Mouse (Mus musculus) kidney, adult 18-20 months (tissue): Measurements from ENCODE around the gene Tmcc3.

ENCODE experiments used
- DNase-seq: peaks from one replicate; pipeline ENCODE4 v3.0.0; 2021

Gene Tmcc3

DNA sequence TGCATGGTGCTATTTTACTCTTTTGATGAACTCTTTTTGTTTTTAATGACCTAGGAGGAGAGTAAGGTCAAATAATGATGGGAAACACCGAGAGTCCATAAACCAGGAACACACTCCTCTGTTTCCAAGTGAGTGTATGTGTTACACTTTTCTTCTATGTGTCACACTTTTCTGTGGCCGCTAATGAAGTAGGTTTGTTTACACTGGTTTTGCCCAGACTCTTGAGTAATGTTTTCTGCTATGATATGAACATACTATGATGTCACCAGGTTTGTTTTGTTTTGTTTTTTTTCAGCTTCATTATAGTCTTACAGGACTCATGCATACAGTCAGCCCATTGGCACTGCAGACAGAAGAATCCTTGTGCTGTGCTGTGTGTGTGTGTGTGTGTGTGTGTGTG, 243.6 kb downstream of the Tmcc3 start:
- DNase-seq: no peak

DNA sequence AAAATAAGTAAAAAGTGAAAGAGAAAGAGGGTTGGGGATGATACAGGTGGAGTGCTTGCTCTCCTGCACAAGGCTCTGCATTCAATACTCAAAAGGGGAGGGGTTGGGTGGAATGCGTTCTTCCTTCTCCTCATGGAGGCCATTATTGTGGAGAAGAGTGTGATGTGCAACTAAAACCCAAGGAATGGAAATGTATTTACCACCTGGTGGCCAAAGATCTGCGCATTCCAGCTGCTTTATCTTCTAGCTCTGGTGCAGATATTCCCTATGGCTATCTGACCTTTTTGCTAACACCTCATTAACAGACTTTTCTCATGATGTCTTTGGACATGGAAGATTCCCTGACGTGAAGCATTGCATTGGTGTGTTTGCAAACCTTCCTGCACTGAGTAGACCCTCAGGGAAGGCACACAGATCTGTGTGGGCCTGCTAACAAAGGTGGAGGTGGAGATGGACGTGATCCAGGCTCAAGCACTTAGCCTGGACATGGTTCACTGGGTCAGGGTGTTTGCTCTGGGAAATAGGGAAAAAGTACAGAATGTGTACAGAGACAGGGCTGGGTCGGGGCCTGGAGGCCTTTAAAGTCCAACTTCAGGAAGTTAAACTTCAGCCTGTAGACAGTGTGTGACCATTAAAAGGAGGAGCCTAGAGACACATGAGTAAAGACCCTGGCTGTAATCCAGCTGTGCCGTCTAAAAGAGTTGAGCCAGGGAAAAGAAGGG, 245.8 kb downstream of the Tmcc3 start:
- DNase-seq: peak; percentile 75

DNA sequence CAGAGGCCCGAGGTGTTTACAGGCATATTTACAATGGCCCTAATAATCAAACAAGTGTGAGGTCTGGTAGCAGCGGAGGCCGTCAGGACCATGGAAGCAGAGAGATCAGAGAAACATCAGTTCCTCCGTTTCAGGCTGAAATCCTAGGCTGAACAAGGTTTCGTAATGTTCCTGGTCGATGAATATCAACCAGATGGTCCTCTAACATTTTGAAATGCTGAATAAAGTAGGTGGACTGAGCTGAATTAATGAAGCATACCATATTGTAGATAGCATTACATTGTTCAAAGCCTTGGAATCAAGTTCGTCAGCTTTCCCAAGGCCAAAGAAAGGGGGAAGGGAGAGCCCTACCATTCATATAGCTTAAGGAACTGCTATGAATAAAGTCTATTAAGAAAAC, 247.1 kb downstream of the Tmcc3 start:
- DNase-seq: no peak

DNA sequence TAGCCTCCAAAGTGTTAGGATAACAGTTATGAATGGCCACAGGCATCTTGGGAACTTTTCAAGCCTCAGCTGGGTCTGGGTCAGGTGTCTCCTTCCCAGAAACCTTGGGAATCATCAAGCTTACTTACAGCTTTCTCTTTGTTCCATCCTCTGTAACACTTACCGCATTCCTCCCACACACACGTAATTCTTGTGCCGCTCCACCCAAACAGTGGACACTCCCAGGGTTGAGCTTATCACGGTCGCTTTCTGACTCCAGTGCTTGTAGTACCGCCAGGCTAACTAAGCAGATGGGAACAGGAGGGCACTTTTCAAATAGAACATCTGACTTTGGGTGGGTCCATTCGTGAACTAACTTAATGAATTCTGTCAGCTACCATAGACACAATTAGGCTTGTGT, 249.6 kb downstream of the Tmcc3 start:
- no peak for DNase-seq

DNA sequence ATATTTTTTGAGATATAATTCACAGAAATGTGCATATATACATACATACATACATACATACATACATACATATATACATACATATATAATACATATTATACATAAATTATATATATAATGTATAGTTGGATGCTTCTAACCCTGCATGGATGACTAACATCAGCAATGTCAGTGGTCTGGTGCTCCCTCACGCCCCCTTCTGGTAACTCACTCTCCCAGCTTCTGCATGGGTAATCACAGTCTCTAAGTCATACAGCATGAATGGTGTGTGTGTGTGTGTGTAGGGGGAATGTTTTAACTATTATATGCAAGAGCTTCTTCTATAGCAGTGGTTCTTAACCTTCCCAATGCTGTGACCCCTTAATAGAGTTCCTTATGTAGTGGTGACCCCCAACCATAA, 250.4 kb downstream of the Tmcc3 start:
- DNase-seq: no peak

DNA sequence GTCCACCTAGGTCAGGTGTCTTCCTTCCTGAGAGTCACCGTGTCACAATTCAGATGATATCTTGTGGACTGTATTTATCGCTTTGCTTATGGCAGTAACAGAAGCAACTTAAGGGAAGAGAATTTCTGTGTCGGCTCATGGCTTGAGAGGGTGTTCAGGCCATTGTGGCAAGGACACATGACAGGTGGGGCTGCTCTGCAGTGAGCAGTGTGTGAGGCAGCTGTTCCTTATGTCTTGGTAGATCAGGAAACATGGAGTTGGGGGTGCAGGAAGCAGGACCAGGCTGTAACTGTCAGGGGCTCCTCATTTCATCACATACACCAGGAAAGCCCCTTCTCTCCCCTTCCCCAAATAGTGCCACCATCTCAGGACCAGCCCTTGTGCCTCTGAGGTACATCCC, 251.2 kb downstream of the Tmcc3 start:
- no peak for DNase-seq

DNA sequence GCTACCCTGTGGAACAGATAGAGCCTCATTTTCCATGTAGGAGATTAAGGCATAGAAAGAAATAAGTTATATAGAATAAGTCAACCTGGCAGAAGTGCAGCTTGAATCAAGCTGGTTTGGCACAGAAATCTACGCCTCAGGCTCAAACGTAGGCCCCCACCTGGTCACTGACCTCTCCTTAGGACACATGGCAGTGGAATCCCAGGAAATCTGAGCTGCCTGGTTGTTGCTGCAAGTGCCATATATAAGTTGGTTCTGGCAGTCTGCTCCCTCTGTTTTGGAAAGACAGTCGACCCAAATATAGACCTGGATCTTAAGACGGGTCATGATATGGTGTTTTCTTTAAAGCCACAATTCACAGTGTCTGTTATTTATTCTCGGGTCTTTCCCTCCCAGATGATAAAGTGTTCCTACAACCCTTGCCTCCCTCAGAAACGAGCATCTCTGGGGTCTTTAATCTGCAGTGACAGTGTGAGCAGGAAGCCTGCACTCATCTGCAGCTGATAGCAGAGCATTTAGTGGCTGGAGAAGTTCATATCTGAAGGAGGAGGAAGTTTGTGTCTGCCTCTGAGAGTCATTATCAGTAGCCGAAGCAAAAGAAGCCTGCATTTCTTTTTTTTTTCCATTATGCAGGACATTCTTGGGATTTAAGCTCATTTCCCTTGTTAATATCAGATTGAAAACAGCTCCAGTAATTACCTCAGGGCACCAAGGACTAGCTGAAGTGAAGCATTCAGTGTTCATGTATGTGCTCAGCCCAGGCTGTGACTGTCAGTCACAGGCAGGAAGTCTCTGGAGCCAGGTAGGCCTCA, 253.9 kb downstream of the Tmcc3 start:
- no peak for DNase-seq

DNA sequence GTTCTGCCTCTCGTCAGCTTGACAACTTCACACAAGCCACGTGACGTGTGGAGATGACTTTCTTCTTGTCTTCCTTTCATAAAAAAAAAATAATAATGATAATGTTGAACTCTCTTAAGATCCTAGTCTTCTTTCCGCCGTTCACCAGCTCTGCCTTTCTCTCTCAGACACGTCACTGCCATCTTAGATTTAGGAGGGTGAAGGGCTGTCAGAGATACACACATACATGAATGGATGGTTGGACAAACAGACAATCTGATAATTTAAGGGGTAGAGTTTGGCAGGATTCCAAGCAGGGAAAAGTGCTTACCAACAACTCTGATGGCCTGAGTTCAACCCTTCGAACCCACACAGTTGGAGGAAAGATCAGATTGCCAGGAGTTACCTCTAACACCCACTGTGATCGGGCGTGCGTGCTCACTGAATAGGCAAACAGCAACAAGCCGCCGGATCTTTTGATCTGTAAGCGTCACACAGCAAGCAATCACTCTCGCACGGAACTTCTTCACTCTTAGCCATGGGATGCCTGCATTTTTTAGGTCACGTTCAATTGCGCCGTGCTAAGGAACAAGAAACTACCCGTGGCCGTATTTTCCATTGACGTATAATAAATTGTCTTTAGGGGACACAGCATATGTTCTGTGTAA, 254.6 kb downstream of the Tmcc3 start:
- no peak for DNase-seq

DNA sequence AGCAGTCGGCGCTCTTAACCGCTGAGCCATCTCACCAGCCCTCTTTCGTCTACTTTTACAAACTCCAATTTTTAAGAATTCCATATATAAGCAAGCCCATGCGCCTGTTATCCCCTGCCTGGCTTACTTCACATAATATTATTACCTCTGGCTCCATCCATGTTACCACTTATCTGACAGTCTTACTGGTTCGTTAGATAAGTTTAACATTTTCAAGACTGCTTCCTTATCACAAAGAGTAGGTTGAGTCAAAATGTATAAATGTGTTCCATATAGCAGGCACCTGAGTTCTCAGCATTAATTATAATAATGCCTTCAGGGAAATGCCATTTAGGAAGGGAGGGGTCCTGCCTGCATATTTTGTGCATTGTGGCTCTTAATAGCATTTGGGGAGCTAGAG, 255.5 kb downstream of the Tmcc3 start:
- no peak for DNase-seq

DNA sequence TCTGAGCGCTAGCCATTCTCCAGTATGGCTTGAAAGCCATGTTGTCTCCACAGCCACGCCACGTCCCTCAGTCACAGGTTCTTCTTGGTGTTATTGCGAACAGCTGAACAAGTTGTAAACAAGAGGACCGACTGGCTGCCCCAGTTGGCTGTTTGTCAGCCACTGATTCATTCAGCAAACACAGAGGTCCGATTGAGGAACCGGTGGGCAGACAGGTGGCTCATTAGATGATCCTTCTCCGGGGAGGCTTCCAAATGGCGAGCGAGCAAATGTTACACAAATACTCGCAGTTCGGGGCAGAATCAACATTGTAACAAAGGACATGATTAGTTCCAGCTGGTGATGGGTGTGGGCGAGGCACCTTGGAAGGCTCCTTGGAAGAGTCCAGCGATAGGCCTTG, 256.2 kb downstream of the Tmcc3 start:
- DNase-seq: no peak

DNA sequence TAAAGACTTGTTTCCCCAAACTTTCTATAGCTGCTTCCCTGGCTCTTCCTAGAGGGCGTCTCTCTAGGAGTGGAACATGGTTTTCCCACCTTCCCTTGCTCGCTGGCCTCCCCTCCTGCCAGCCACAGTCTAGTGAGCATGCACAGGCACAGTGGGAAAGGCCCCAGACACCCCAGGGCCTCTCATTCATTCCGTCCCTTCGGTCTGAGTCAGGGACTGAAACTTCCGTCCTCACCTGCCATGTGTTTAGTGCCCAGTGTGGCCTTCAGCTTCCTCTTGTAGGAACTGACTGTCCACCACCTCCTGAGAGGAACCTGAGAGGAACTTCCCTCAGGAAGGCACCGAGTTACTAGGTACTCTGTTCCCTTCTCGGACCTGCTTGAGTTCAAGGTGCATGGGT, 257.1 kb downstream of the Tmcc3 start:
- DNase-seq: no peak

DNA sequence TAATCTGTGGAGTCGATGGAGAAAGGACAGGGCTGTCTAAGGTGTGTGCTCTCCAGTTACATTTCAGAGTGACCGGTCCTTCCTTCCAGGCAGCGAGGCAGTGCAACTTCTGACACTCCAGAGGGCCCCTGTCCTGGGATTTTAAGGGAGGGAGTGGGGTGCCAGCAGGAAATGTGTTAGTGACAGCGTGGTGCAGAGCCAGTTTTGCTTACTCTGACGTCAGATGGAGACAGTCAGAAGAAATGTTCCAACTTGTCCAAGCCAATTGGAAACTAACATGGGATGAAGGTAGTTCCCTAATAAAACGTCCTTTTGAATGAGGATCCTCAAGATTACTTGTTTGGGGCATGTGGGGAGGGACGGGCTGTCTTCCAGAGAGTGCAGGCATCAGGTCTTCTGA, 258.0 kb downstream of the Tmcc3 start:
- DNase-seq: no peak

DNA sequence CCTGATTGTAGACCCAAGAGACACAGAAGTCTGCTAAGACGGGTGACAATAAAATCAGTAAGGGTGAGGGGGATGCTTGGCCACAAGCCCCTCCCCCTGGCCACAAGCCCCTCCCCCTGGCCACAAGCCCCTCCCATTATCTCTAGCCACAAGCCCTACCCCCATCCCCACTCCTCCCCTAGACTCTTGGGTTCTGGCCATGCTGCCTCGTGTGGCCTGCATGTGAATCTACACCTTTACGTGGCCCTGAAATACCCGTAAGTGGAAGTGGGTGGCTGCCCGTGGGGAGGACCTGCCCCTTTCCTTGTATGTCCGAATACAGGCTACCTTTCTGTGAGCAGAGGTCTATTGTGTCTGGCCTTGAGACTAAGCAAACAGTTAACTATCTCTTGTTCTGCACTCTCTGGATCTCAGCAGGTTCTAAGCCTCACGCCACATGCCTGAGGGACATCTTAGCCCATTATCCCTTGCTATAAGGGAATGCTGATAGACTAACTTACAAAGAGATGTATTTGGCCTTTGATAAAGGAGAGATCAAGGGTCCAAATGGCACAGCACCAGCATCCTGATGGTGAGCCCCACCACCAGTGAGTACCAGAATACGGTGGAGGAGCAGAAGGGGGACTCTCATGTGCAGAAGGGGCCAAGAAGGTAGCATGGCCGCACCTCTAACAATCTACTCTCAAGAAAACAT, 260.3 kb downstream of the Tmcc3 start:
- DNase-seq: no peak

DNA sequence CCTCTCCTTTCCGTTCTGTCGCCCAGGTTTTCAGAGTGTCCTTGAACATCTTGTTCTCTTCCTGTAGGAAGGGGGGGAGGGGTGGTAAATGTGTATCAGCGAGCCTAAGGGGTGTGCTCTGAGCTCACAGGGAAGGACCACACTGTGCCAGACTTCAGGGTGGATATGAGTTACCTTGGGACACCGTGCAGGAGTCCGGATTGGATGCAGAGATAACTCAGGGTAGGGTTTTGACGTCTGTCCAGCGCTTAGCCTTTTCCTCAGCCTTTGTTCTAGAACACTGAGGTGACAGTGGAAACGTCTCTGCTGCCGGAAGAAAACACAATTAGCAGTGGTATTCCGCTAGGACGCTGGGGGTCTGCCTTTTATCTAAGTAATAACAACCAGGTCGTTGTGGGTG, 261.0 kb downstream of the Tmcc3 start:
- DNase-seq: no peak

DNA sequence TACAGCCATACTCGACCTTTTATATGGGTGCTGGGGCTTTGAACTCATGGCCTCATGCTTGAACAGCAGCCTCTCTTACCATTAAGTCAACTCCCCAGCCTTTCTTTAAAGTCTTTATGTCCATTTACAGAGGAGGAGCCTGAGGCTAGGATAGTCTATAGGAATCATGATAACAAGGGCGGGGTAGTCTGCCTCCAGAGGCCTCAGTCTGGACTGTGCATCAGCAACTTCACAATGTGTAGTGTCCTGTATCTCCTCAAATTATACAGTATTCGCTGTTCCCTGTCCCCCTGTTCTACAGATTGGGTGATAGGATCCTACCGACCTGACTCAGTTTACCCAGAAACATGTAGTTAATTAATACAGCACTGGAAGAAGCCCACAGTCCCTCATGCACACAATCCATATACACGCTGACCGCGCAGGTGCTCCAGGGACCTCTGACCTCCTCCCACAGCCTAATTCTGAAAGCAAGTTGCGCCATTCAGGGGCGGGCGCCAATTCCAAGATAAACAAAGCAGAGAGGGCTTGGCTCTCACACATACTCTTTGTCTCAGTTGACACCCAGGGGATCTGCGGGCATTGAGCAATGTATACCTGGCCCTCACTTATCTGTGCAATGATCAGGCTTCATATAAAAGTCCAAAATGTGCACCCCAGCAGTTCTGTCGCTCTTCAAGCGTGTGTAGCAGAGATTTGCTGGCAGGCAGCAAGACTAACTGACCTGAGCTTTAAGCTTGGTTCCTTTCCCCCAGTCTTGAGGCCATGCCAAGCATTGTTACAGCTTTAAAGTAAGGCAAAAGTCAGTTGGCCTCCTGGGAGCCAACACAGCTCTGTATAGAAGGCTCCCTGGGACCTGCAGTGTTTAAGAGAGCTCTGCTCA, 262.9 kb downstream of the Tmcc3 start:
- peak; percentile 51 for DNase-seq

DNA sequence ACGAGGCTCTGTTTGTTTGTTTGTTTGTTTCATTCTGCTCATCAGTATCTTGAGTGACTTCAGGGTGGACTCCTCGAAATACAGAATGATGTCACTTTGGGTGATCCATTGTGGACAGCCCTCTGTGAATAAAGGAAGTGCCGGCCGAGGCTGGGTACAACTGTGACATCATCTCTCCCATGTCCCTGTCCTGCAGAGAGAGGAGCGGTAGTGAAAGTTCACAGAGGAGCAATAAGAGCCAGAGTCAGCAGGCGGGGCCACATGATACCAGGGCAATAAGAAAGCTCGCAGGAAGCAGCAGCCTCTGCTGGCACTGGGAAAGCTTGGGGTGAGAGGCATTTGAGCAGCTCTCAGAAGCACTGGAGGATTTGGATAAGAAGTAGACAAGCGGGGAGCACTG, 264.2 kb downstream of the Tmcc3 start:
- no peak for DNase-seq

DNA sequence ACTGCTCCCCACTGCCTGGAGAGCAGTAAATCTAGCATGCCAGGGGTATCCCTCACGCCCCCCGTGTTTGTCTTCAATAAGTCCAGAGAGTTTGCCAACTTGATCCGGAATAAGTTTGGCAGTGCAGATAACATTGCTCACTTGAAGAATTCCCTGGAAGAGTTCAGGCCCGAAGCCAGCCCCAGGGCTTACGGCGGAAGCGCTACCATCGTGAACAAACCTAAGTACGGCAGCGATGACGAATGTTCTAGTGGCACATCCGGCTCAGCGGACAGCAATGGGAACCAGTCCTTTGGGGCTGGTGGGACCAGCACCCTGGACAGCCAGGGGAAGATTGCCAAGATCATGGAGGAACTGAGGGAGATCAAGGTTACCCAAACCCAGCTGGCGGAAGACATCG, 267.1 kb downstream of the Tmcc3 start:
- DNase-seq: no peak

DNA sequence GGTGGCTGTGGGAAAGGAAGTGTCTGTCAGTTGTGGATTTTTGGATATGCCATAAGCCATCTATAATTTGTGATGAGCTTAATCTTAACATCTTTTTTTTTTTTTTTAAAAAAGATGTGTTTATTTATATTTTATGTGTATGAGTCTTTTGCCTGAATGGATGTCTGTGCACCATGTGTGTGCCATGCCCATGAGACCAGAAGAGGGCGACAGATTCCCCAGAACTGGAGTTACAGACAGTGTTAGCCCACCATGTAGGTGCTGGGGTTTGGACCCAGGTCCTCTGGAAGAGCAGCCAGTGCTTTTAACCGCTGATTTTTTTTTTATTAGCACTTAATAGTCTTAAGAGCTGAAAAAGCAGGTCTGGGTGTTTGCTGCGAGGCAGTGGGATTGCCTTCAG, 269.6 kb downstream of the Tmcc3 start:
- no peak for DNase-seq

DNA sequence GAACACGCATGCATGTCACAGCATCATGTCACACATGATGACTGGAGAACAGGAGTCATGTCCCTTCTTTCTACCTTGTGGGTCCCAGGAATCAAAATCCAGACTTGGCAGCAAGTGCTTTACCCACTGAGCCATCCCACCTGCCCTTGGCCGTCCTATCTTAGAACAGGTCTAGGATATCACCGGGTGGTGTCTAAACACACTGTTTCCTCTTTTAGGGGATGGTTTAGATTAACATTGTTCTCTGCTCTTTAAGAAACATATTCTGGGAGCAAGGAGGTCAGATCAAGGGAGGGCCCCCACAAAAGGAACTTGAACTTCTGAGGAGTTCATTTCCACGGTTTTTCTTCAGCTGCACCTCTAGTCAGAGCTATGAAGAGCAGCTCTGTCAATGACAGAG, 272.0 kb downstream of the Tmcc3 start:
- DNase-seq: no peak

DNA sequence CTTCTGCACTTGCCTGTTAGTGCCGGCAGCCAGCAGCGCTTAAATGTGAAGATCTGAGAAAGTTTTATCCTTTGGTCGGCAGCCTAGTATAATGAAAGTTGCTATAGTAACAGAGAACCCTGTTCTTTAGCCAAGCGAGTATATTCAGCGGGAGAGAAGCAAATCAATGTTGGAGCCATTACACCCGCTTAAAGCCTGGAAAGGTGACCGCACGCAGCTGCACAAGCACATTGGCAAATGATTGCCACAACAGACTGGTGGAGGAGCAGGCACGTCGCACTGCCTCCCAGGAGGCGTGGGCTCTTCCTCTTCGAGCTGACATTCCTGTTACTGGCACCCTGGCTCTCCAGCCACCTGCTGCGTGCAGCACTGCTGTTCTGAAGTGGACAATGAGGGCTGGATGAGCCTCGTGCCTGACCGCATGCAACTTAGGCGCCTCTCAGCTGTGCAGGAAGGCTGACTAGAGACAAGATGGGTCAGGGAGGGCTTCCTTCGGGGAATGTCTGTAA, 273.2 kb downstream of the Tmcc3 start:
- DNase-seq: no peak

DNA sequence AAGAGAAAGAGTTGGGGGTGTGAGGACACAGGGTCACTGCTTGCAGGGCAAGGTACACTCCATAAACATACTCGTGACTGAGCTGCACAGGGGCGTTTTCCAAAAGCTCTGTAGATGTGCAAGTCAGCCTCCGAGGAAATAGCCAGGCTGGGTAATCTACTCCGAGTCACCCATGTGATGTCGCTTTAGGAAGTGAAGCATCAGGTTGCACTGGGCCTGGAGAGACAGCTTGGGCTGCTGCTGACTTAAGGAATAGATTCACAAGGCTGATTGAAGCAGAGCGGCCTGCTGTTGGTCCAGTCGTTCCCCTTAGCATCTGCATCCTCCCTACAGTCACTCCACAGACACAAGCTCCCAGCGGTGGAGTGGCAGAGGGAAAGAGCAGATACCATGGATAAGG, 274.1 kb downstream of the Tmcc3 start:
- DNase-seq: no peak

DNA sequence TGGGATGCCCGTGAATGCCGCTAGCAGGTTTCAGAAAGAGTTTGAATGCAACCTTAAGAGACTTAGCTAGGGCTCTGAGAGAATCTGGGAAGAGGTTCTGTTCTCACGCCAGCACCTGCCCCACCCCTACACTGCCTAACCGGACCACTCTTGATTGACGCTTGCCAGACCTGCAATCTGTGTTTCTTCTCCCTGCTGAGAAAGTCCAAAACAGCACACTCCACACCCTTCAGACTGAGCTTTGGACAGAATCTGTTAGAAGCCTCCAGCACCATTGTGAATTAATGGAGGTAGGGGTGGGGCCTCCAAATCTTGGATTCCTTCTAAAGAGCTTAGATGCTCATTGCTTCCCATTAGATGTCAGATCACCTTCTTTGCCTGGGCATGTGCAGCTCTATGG, 277.2 kb downstream of the Tmcc3 start:
- no peak for DNase-seq
